Mouse (Mus musculus): ENCODE data around the gene Endou. TPM values are rescaled to one million over a fixed set of nuclear protein-coding genes. Genes with fewer than 3 reads are reported as not detected.

The Endou gene
- polyA plus RNA-seq (2017; shearing (Covaris generic)) = 0.50 TPM

GRCm38 (mm10) chr15:97731111-97731510 is at the start of gene Endou:
Gene Endou, minus strand, starts transcription at chr15:97731339.

GRCm38 (mm10) chr15:97778311-97779098 is 47.4 kb upstream of the Endou start, which contains the start of gene Slc48a1:
Gene Slc48a1, plus strand, starts transcription at chr15:97778520.

GRCm38 (mm10) chr15:97767280-97768186 is 36.4 kb upstream of the Endou start, which contains the start of gene Rapgef3:
Gene Rapgef3, minus strand, starts transcription at chr15:97767972.

GRCm38 (mm10) chr15:97705211-97706050 is 25.7 kb downstream of the Endou start, which contains the start of gene Rpap3:
Gene Rpap3, minus strand, starts transcription at chr15:97705825.

Other genes with a start within 250 kb of the Endou start
- gene Rpap3, start 25.5 kb downstream of the Endou start, polyA plus RNA-seq (2017; shearing (Covaris generic)) = 37.7 TPM
- gene Rapgef3, start 36.6 kb upstream of the Endou start, polyA plus RNA-seq (2017; shearing (Covaris generic)) = 3.9 TPM
- 36.5 TPM for gene Slc48a1, start 47.2 kb upstream of the Endou start, polyA plus RNA-seq (2017; shearing (Covaris generic))
- 60.5 TPM for gene Hdac7, start 113.2 kb upstream of the Endou start, polyA plus RNA-seq (2017; shearing (Covaris generic))
- gene Vdr, start 179.3 kb upstream of the Endou start, polyA plus RNA-seq (2017; shearing (Covaris generic)) = 2.3 TPM
- gene Tmem106c, start 232.9 kb upstream of the Endou start, polyA plus RNA-seq (2017; shearing (Covaris generic)) = 32.3 TPM